Mouse (Mus musculus): Measurements from ENCODE around the gene Rbm14.

DNA sequence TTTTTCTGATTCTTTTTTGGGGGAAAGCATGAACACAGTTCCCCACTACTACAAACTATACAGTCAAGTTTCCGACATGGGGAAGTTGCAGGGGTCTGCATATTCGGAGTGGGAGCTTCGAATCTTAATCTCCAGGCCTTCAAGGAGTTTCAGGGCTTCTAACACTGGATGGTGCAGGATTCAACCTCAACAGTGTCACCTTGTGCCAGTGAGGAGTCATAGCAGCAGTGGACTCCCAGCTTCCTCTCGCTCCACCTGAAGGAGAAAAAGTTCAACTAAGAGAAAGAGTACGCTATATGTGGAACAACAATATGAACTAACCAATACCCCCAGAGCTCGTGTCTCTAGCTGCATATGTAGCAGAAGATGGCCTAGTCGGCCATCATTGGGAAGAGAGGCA is 36.1 kb upstream of the Rbm14 start:
- peak; percentile 78 for TF ChIP-seq CTCF (IDR thresholded peaks at IDR 0.05)
- no peak for TF ChIP-seq EP300 (IDR thresholded peaks at IDR 0.05)
